Mouse (Mus musculus) monocyte, adult 5-6 weeks (primary cell): ENCODE results near the gene Gm21964. TPM values are rescaled to one million over a fixed set of nuclear protein-coding genes. Genes with fewer than 3 reads are reported as not detected.

Experiments used
- ATAC-seq: fragments of 153-309, 156-312 bp; replicated peaks from 2 replicates; pipeline ENCODE4 v1.8.0; 2017; ENCODE audit warnings: mild to moderate bottlenecking; ENCODE audit not compliant: low TSS enrichment, insufficient number of reproducible peaks, severe bottlenecking, poor library complexity, low FRiP score
- total RNA-seq: library from RNA; stranded (forward); fragments of 200-1000, 200-491, 200-594 nt; gene quantifications from 3 replicates; pipeline ENCODE4 v1.2.3, GENCODE M21; 2017

Gene Gm21964
- total RNA-seq, result not detected in 3 replicates

DNA sequence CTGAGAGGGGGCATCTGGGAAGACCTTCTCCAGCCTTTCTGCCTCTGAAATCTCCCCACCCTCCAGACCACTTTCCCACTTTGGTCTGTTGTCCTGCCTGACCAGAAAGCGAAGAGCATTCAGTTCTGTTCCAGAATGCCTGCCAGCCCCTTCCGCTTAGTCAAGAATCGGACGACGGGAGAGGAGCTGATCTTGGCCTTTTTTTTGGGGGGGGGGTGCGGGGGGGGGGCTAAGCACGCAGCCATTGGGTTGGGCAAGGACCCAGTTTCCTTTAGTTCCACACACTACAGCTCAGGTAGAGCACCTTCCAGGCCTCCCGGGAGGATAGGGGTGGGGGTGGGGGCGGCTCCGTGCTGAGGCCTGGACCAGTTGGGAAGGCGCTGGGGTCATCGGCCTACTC, at the start of gene Gm21964:
Gene Gm21964, plus strand, starts transcription at position 301 of the 400 bp plus-strand sequence.
- ATAC-seq, result no peak

DNA sequence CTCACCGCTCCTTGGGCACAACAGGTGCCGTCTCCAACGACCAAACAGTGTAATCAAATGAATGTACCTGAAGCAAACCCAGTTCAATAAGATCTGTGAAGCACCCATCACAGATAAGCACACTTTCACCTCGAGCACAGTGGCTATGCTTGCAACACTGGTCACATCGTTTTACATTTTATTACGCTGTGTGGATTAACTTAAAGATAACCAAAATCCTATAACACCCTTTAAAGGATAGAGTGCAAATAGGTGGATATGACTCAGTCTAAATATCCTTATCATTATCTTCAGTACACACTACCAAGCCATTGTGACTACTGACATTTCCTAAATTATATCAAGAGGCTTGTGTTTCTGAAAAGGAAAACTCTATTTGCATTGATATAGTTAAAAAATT, 49.8 kb upstream of the Gm21964 start:
- ATAC-seq, result no peak

- no peak for ATAC-seq
These were observed 42.8 kb upstream of the Gm21964 start for GRCm38 (mm10) chr8:110058207-110058606.

- ATAC-seq, result no peak
These were observed 36.8 kb upstream of the Gm21964 start for GRCm38 (mm10) chr8:110064161-110064560.

DNA sequence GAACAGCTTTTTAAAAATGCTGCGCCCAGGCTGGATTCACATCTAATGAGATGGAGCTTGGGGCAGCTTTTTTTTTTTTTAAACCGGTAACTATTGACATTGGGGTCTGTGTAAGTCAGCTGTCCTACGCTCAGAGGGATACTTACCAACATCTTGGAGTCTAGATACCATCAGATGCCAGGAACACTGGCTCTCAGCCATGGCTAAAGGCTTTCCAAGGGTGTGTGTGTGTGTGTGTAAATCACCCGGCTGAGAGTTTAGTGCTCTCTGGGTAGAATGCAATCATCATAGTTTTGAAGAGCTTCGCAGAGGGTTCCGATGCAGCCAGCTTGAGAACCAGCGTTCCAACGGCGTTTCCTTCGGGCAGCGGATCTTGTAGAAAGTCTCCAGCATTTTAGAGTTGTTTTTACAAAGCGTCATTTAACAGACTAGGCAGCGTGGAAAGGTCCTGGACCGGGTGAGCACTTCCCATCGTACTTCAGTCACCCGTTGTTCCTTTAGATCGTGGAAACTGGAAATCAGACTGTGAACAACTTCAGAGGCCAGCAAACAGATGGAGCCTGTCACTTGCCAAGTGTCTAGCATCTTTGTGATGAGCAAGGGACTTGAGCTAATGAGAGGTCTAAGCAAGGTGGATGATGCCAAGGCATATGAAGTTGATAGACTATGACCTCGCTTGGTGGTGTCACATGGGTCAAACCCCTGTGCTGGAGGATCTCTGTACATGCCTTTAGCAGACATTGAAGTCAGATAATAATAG, 36.2 kb upstream of the Gm21964 start:
- no peak for ATAC-seq

DNA sequence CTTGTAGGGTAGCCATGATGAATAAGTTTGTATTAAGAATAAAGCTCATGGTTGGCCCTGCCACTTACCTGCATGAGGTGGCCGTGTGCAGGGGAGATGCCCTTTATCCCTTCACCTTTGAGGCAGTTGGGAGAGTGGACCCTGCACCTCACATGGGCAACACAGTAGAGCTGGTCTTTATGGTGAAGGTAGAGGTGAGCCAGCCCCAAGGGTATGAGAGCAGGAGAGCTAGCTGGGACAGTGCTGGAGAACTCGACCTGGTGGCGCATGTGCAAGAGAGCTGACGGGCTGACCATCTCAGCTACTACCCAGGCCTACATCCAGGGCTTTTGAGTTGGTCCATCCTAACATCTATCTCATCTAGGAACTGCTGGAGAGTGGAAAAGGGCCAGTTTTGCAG, 35.3 kb upstream of the Gm21964 start:
- ATAC-seq, result no peak

DNA sequence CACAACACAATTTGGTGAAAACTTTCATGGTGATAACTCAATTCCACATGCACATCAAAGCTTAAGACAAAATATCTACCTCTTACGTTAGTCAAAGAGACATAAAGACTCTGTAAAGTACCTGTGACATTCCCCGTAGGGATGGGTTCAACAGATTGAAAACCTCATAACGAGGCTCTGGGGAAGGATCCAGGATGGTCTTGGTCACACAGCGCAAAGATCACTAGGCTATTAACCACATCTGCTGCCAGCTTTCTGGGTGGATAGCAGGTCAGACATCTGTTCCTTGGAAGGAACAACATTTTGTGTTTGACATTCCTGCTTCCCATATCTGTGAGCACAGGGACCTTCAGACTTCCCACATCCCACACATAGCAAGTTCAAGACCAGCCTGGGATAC, 31.3 kb upstream of the Gm21964 start:
- ATAC-seq, result no peak

GRCm38 (mm10) chr8:110071600-110071999, 29.4 kb upstream of the Gm21964 start:
- no peak for ATAC-seq

DNA sequence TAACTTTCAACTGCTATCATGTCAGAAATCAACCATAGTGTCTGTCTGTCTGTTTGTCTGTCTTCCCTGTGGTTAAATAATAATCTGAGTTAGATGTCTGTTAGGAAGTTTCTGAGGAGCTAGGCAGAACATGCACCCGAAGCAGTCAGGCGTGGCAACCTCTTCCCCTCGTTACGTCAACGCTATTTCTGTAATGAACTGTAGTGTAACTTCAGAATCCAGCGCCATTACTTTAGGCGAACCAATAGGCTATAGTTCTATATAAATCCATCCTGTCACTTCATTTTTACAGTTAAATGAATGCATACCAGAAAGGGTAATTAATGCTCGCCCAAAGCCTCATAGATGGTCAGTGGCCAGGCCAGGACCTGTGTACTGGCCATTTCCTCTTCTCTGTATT, 26.5 kb upstream of the Gm21964 start:
- no peak for ATAC-seq

GRCm38 (mm10) chr8:110079282-110080221, 21.5 kb upstream of the Gm21964 start, which contains the start of gene Zfp612:
TSS of gene Zfp612 (plus strand) at chr8:110079746.
- no peak for ATAC-seq

DNA sequence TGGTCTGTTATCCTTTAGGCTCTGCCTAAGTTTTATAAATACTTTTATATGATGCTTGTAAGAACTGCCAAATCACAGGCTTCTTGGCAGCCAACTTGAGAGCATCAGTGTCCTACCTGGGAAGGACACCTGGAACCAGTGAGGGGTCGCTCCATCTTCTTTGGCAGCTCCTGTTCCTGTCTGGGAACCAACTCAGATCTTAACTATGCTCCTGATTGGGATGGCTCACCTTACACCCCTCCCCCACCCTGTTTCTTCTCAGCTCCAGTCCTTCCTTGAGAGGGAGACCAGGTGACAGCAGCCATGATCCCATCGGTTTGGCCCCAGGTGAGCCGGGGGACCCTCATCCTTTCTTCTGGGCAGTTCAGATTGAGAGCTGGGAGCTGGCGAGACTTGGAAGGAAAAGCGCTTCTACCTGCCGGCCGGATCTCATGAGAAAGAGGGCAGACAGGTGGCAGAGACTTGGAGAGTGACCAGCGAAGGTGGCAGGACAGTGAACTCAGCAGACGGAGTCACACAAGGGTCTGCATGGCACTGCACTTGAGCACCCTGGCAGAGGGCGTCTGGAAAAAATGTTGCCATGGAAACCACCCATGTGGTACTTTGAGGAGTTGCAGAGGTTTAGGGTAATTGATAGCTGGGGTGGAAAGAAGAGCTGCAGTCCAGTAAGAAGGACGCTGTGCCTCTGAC, 18.4 kb upstream of the Gm21964 start:
- no peak for ATAC-seq

DNA sequence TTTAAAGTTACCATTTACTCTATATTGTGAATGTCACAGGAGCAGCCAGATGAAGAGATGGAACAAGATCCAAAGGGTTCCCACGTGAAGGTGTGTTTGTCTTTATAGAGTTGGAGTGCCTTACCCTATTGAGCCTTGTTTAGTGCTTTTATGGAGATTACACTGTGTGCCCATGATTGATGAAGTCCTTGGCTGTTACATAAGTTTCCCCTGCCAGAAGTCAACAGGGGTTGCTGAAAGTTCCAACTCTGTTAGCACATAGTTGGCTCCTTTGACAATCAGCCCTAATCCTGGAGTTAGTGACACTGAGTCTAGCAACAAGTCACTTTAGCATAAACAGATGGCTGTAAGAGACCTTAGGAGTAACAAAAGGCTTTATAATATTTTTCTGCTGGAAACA, 9.1 kb upstream of the Gm21964 start:
- no peak for ATAC-seq

DNA sequence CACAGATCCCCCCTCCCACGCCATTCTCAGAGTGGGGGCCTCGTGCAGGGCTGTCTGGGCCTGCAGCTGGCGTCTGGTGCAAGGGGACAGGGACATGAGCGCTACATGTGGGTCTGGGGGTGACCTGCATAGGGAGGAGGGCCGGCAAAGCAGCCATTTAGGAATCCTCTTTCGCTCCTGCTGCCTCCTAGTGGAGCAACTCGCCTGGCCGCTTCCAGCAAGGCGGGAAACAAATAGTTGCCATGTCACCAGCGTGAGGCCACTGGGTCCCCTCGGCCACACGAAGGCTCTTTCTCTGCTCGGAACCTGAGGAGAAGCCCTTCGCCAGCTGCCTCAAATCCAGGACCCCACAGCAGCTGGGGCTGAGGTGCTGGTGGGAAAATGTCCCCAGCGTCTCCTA, 669 bp downstream of the Gm21964 start:
- no peak for ATAC-seq

DNA sequence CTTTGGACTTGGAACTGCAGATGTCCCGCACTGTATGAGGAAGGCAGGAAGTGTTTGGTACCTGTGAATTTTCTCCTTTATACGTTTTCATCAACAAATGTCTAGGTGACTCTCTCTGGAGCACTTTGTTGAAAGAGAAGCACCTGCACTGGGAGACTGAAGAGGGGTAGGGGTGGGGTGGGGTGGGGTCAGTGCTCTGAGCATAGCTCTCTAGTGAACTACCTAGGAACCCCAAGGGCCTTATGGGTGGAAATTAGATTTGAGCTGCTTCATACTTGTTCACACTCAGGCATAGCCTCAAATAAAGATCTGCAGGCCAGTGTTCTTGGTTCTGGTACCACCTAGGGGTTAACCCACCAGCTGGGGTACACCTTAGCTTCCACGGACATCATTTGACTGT, 1.6 kb downstream of the Gm21964 start, which contains the start of gene Gm17720:
Gene Gm17720, minus strand, starts transcription at position 101 of the 400 bp plus-strand sequence.
- no peak for ATAC-seq

DNA sequence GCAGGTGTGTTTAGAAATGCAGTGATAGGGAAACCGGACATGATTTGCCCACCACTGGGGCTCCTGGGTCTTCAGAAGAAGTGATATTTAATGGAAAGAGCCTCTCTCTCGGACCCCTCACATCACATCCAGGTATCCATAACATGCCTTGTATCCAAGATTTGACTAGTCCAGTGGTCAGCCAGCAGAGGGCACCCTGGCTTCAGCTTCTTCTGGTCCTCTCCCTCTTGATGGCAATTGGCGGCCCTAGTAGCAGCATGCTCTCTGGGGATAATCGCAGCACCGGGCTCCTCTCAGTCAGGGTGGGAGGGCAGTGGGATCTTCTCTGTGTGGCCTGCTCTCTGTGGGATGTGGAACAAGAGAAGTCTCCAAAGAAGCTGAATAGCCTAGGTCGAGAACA, 18.7 kb downstream of the Gm21964 start:
- ATAC-seq, result no peak

DNA sequence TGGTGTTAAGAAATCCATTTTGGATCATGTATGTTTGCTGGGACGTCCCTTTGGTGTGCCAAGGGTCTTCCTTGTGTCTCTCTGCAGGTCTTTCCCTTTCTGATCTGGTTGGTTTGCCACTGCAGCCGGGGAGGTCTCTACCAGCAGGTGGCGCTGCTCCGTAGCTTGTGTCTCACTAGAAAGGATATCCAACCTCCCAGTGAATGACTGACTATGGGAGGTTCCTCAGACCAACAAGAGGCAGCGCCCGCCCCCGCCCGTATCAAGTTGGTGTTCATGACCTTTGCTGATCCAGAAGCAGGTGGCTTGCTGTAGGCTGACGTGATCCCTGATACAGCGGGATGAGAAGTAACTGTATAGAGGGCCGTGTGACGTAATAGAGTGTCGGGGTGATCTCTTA, 29.5 kb downstream of the Gm21964 start:
- no peak for ATAC-seq

DNA sequence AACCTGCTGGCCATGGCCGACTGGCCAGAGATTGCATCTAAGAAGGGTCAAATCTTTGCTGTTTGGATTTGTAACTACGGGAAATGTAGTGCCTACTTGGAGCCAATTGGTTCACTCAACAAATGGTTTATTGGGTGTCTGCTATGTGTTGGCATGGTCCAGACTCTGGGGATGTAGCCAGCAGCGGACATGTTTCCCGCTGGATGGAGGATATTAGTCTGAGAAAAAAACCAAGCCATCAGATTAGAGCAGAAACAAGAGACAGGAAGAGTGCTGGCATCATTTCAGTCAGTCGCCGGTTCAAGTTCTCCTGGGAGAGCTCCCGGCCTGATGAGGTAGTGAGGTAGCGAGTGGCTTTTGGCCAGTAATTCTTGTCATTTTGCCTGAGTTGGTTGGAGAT, 33.2 kb downstream of the Gm21964 start:
- no peak for ATAC-seq

GRCm38 (mm10) chr8:110135515-110135914, 34.5 kb downstream of the Gm21964 start:
- no peak for ATAC-seq

DNA sequence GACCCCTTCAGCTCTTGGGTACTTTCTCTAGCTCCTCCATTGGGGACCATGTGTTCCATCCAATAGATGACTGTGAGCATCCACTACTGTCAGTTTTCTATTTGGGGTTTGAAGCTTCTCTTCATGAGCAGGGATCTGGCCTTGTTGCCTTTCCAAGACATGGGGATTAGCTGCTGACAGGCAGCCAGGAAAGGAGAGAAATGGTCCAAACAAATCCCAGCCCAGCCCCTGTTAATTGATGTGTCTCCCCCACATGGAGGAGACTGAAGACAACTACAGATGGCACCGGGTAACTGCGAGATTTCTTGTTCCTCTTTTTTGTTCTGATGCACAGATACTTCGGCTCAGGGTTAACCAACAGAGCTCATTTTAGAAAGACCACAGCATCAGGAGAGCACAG, 39.1 kb downstream of the Gm21964 start:
- ATAC-seq, result no peak
